In the genomic region with DNA sequence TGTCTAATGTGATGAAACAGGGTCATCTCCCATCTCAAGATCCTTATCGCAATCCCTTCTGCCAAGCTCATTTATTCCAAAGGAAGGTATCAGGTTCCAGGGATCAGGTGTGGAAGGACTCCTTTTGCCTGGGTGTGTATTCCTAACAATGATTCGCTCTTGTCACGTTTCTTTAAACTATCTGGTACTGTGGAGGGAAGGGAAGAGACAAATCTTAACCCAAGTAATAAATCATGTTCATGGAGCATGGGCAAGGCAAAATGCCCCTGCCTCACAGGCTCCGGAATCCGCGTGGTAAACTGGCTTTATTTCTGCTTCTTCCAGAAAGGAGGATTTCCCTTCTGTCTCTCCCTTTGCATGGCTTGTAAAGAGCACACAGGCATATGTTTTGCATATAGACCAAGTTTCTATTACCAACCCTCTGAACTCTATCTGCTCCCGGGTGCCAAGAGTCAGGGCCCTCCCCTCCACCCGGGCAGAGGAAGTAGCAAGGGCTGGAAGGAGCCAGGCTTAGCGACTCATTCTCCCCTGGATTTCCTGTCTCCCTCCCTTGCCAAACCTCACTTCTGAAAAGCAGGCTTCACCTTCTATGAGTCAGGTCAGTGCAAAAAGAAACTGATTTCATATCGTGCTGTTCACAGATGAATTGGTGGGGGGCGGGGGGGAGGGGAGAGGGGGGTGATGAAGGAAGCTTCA, we compare ENCODE assay signal across 8 mouse cellular contexts. TPM values are rescaled to one million over a fixed set of nuclear protein-coding genes. Genes with fewer than 3 reads are reported as not detected.
DNase-seq lines count a peak whose midpoint lies in the region; ATAC-seq and TF ChIP-seq lines count a peak whose summit lies in the region.
"Had no signal": no experiment of that assay in that cellular context is flagged by ENCODE, and none has a peak within 500 bp of the region (broad histone marks: within the 10 kb centered on the region; RNA-seq: fewer than 3 reads in every experiment).

No protein-coding gene starts in this region.

- H3K36me3 ChIP-seq in CH12.LX (replicated peaks in 1 of 2; ENCODE audit: control insufficient read depth in 1 of 2, insufficient read depth in 1 of 2, low read length in 1 of 2) = no peaks in the 10 kb centered on the region
- no peaks in the 10 kb centered on the region for H3K36me3 ChIP-seq in heart, embryonic 14.5 days (ENCODE audit: control insufficient read depth, insufficient read depth, low read length)
- H3K36me3 ChIP-seq in limb, embryonic 10.5 days = no peaks in the 10 kb centered on the region
- no peaks in the 10 kb centered on the region for H3K36me3 ChIP-seq in thymus, adult 2 months (ENCODE audit: control insufficient read depth, insufficient read depth, low read length)

- no peaks in the 10 kb centered on the region for H3K9me3 ChIP-seq in CH12.LX (replicated peaks; ENCODE audit: low read length)
- no peaks in the 10 kb centered on the region for H3K9me3 ChIP-seq in heart, embryonic 14.5 days (ENCODE audit: control insufficient read depth, low read length)
- H3K9me3 ChIP-seq in limb, embryonic 10.5 days (replicated peaks) = no peaks in the 10 kb centered on the region

- no peaks in the 10 kb centered on the region for H3K27me3 ChIP-seq in CH12.LX (replicated peaks)
- H3K27me3 ChIP-seq in heart, embryonic 14.5 days (ENCODE audit: control insufficient read depth, insufficient read depth, low read length) = no peaks in the 10 kb centered on the region
- H3K27me3 ChIP-seq in limb, embryonic 10.5 days (ENCODE audit: low read depth, poor library complexity, severe bottlenecking) = no peaks in the 10 kb centered on the region
- H3K27me3 ChIP-seq in thymus, adult 2 months (ENCODE audit: control insufficient read depth, insufficient read depth, low read length) = no peaks in the 10 kb centered on the region; the same call in 1 of the 2 replicates

- dilution Hi-C loops in CH12.LX (cut with MboI; ENCODE audit: extremely low pct_ligation_motif_present, extremely low pct_unique_long_range_greater_than_20kb, low sequenced_read_pairs) = no loop called here

- H3K4me1 ChIP-seq in CH12.LX (ENCODE audit: control insufficient read depth in 1 of 2, insufficient read depth in 2 of 2) = peaks cover 0 to 17% of the 10 kb centered on the region in 2 experiments; a peak in 2 of 4 replicates
- H3K4me1 ChIP-seq in heart, embryonic 14.5 days (ENCODE audit: control insufficient read depth in 2 of 2, insufficient read depth in 2 of 2, low read length in 2 of 2) = 0 out of 4 replicates have a peak, but pooled peaks cover 0 to 2% of the 10 kb centered on the region in 2 experiments
- peaks cover 13% of the 10 kb centered on the region for H3K4me1 ChIP-seq in limb, embryonic 10.5 days
- no peaks in the 10 kb centered on the region for H3K4me1 ChIP-seq in thymus, adult 2 months (replicated peaks; ENCODE audit: control insufficient read depth, insufficient read depth, low read length)

- 55% methylated on average over 11 of the region's 11 CpGs for WGBS in heart, embryonic 14.5 days
- WGBS in limb, embryonic 10.5 days = 72% methylated on average over 11 of the region's 11 CpGs
- WGBS in thymus, adult 2 months = 29% methylated on average over 11 of the region's 11 CpGs

- in situ Hi-C loops in CH12.LX (cut with MboI; ENCODE audit: low pct_ligation_motif_present, low pct_unique_long_range_greater_than_20kb, low sequenced_read_pairs) = loop anchor here (25.0 kb wide), 1 partner anchor 785 kb away; no protein-coding TSS in a partner anchor

- ATAC-seq in heart, embryonic 14.5 days (ENCODE audit: insufficient number of reproducible peaks, insufficient read depth, low FRiP score, low read depth) = peak; percentile 68
- ATAC-seq in cerebellum, adult (ENCODE audit: insufficient number of reproducible peaks, low FRiP score, low TSS enrichment) = no peak

- no peaks in the 10 kb centered on the region for H3K79me2 ChIP-seq in CH12.LX (replicated peaks; ENCODE audit: control insufficient read depth, extremely low read depth, insufficient read depth, poor library complexity, severe bottlenecking)

- peak; percentile 47 for DNase-seq in CH12.LX (ENCODE audit: extremely low read depth)
- peak; percentile 22 for DNase-seq in adrenal gland, adult 8-10 months
- DNase-seq in limb, embryonic 10.5 days (ENCODE audit: low spot score) = no peak
- DNase-seq in testis, postnatal 10 days (ENCODE audit: low spot score) = no peak
- DNase-seq in thymus, adult 2 months = no peak

- H3K27ac ChIP-seq in CH12.LX (ENCODE audit: insufficient read depth, low read depth) = no peak overlapping the region
- peak overlapping the region; percentile 76 to 83 for H3K27ac ChIP-seq in heart, embryonic 14.5 days (replicated peaks in 1 of 2; ENCODE audit: control insufficient read depth in 1 of 2, insufficient read depth in 1 of 2, low read depth in 2 of 2, low read length in 2 of 2)
- peak overlapping the region; percentile 27; the same call in 1 of the 2 replicates for H3K27ac ChIP-seq in limb, embryonic 10.5 days
- no peak overlapping the region for H3K27ac ChIP-seq in thymus, adult 2 months (ENCODE audit: control insufficient read depth, insufficient read depth, low read length)

- TF ChIP-seq RAD21 in CH12.LX (IDR thresholded peaks at IDR 0.05; ENCODE audit: low read depth, low read length) = no peak

- TF ChIP-seq CTCF in CH12.LX (conservative IDR thresholded peaks at IDR 0.05 in 1 of 2, IDR thresholded peaks at IDR 0.05 in 1 of 2; ENCODE audit: low read depth in 2 of 2, low read length in 2 of 2) = no peak
- no peak for TF ChIP-seq CTCF in thymus, adult 2 months (IDR thresholded peaks at IDR 0.05; ENCODE audit: borderline replicate concordance, control insufficient read depth, extremely low read depth, insufficient read depth, low read length, poor library complexity)

- TF ChIP-seq EP300 in CH12.LX (IDR thresholded peaks at IDR 0.05; ENCODE audit: low read length) = no peak

- H3K4me2 ChIP-seq in CH12.LX (ENCODE audit: insufficient read depth, low read depth, poor library complexity, severe bottlenecking) = no peak overlapping the region
- H3K4me2 ChIP-seq in heart, embryonic 14.5 days (ENCODE audit: low read length) = peak overlapping the region; percentile 44

- H3K4me3 ChIP-seq in CH12.LX (replicated peaks in 1 of 3; ENCODE audit: low read depth in 2 of 3, low read length in 2 of 3, poor library complexity in 1 of 3) = no peak overlapping the region
- no peak overlapping the region for H3K4me3 ChIP-seq in heart, embryonic 14.5 days (ENCODE audit: control insufficient read depth in 1 of 2, insufficient read depth in 1 of 2, low read depth in 1 of 2, low read length in 2 of 2)
- H3K4me3 ChIP-seq in limb, embryonic 10.5 days = no peak overlapping the region
- H3K4me3 ChIP-seq in thymus, adult 2 months (ENCODE audit: control insufficient read depth, insufficient read depth, low read length) = no peak overlapping the region

- no peak overlapping the region for H3K9ac ChIP-seq in CH12.LX (ENCODE audit: insufficient read depth, low read depth)
- no peak overlapping the region for H3K9ac ChIP-seq in heart, embryonic 14.5 days (ENCODE audit: low read length)

- no peak for TF ChIP-seq POLR2A in CH12.LX (IDR thresholded peaks at IDR 0.05; ENCODE audit: low read depth, low read length)
- TF ChIP-seq POLR2A in thymus, adult 2 months (IDR thresholded peaks at IDR 0.05; ENCODE audit: control insufficient read depth, extremely low read depth, insufficient read depth, low read length, poor library complexity) = no peak

TF ChIP-seq in CH12.LX, 34 proteins besides CTCF, POLR2A, EP300 and RAD21:
- TF ChIP-seq HCFC1 (IDR thresholded peaks at IDR 0.05; ENCODE audit: low read depth, low read length) (no peak), USF2 (conservative IDR thresholded peaks at IDR 0.05; ENCODE audit: low read depth, low read length) (no peak), TCF12 (IDR thresholded peaks at IDR 0.05; ENCODE audit: low read depth, low read length) (no peak)

RNA-seq across cellular contexts. Expression of gene Hao1, which starts 26.6 kb away (rescaled TPM):
- total RNA-seq in CH12.LX (2012; rRNA removed) (not detected in 2 replicates), CH12.LX (2014; rRNA removed) (0.11 TPM in 1 of 2 replicates, not detected in the other)
- not detected in 2 replicates for polyA plus RNA-seq in CH12.LX (2012; ENCODE audit: insufficient read length, low read depth)
- 1 to 10 TPM in 1 of 4 experiments, under 1 TPM in 2, not detected in 1; 0.32 to 2.2 (median 0.44) TPM for total RNA-seq in adrenal gland, adult 8-10 months (2022)
- not detected in 2 replicates for polyA plus RNA-seq in heart, embryonic 14.5 days (2014; fragmentation: Nextera tagmentation; extraction: Ambion mirVana)
- polyA plus RNA-seq in limb, embryonic 10.5 days (2016; fragmentation: Nextera tagmentation; extraction: Ambion mirVana) = not detected in 2 replicates
- polyA plus RNA-seq in thymus, adult 2 months (2012; rRNA removed) = 0.04 and 0.05 TPM in 2 replicates
- total RNA-seq: neutrophil, adult 5-6 weeks had no signal

Comparison
In these comparisons a context has a peak if more than half of its experiments do, and no peak if none do; other contexts are left out.
1. DNase-seq: peak in CH12.LX (single experiment) and adrenal gland, adult 8-10 months (single experiment); none in limb, embryonic 10.5 days (single experiment), testis, postnatal 10 days (single experiment) and thymus, adult 2 months (single experiment).
2. H3K27ac ChIP-seq: peak in heart, embryonic 14.5 days (2 of 2) and limb, embryonic 10.5 days (single experiment); none in CH12.LX (single experiment) and thymus, adult 2 months (single experiment).